Comparison of ENCODE assay signal across 8 mouse cellular contexts in genomic region chr3:104431848-104432159, GRCm38 (mm10).
DNase-seq lines count a peak whose midpoint lies in the region; ATAC-seq and TF ChIP-seq lines count a peak whose summit lies in the region.

No protein-coding gene starts in this region.

- H3K27me3 ChIP-seq in heart, postnatal 0 days (ENCODE audit: control insufficient read depth, insufficient read depth, low read length): no peaks in the 10 kb centered on the region
- no peaks in the 10 kb centered on the region for H3K27me3 ChIP-seq in liver, embryonic 12.5 days (replicated peaks)

- ATAC-seq in heart, postnatal 0 days (ENCODE audit: insufficient read depth, low read depth): peak; percentile 77
- ATAC-seq in liver, embryonic 12.5 days: no peak

- H3K9ac ChIP-seq in heart, postnatal 0 days (replicated peaks; ENCODE audit: low read depth, low read length): no peak overlapping the region
- H3K9ac ChIP-seq in liver, embryonic 12.5 days: no peak overlapping the region

- no peak for TF ChIP-seq CTCF in heart, postnatal 0 days (IDR thresholded peaks at IDR 0.05; ENCODE audit: low read depth)
- no peak for TF ChIP-seq CTCF in layer of hippocampus, adult 2 months (conservative IDR thresholded peaks at IDR 0.05)

- H3K4me1 ChIP-seq in heart, postnatal 0 days (ENCODE audit: control insufficient read depth, insufficient read depth): peaks cover 24% of the 10 kb centered on the region
- H3K4me1 ChIP-seq in liver, embryonic 12.5 days: peaks cover 26% of the 10 kb centered on the region

- WGBS in heart, postnatal 0 days: 13% methylated on average over 10 of the region's 10 CpGs
- whole genome bisulfite sequencing in liver, embryonic 12.5 days (ENCODE audit: insufficient replicate concordance): 23% methylated on average over 10 of the region's 10 CpGs

- no peak overlapping the region for H3K4me3 ChIP-seq in heart, postnatal 0 days (ENCODE audit: low read depth, low read length)
- no peak overlapping the region for H3K4me3 ChIP-seq in liver, embryonic 12.5 days
- H3K4me3 ChIP-seq in layer of hippocampus, adult 2 months: no peak overlapping the region

- H3K36me3 ChIP-seq in heart, postnatal 0 days (replicated peaks; ENCODE audit: control insufficient read depth, insufficient read depth, low read length): no peaks in the 10 kb centered on the region
- no peaks in the 10 kb centered on the region for H3K36me3 ChIP-seq in liver, embryonic 12.5 days

- no peaks in the 10 kb centered on the region for H3K9me3 ChIP-seq in heart, postnatal 0 days (replicated peaks; ENCODE audit: control insufficient read depth, low read length)
- H3K9me3 ChIP-seq in liver, embryonic 12.5 days (replicated peaks): no peaks in the 10 kb centered on the region

- DNase-seq in cerebellum, postnatal 10 days: peak; percentile 80 to 83
- DNase-seq in cerebellum, adult 18-20 months: no peak
- peak; percentile 19 to 33 for DNase-seq in adrenal gland, adult 18-20 months (ENCODE audit: low spot score in 2 of 2)
- peak; percentile 48 for DNase-seq in heart, postnatal 0 days (ENCODE audit: low spot score)
- no peak for DNase-seq in frontal cortex, postnatal 14 days (ENCODE audit: low spot score in 2 of 2)
- no peak for DNase-seq in layer of hippocampus, adult 2 months (ENCODE audit: low spot score in 2 of 2)
- no peak for DNase-seq in spleen, postnatal 4 days (ENCODE audit: low spot score in 2 of 2)

- no peak for TF ChIP-seq EP300 in heart, postnatal 0 days (IDR thresholded peaks at IDR 0.05; ENCODE audit: low read depth)

- H3K4me2 ChIP-seq in heart, postnatal 0 days (ENCODE audit: low read depth, low read length): 0 out of 2 replicates have a peak overlapping the region, but pooled peaks have one; percentile 7
- 0 out of 2 replicates have a peak overlapping the region, but pooled peaks have one; percentile 10 for H3K4me2 ChIP-seq in liver, embryonic 12.5 days

- H3K27ac ChIP-seq in heart, postnatal 0 days (ENCODE audit: low read depth): peak overlapping the region; percentile 70
- H3K27ac ChIP-seq in liver, embryonic 12.5 days: no peak overlapping the region
- H3K27ac ChIP-seq in layer of hippocampus, adult 2 months: no peak overlapping the region

Comparison
In these comparisons a context has a peak if more than half of its experiments do, and no peak if none do; other contexts are left out.
1. DNase-seq: peak in cerebellum, postnatal 10 days (2 of 2), adrenal gland, adult 18-20 months (2 of 2) and heart, postnatal 0 days (single experiment); none in cerebellum, adult 18-20 months (0 of 2), frontal cortex, postnatal 14 days (0 of 2), layer of hippocampus, adult 2 months (0 of 2) and spleen, postnatal 4 days (0 of 2).